Mouse (Mus musculus) embryonic facial prominence, embryonic 10.5 days (tissue): ENCODE results near the gene Rpl15. TPM values are rescaled to one million over a fixed set of nuclear protein-coding genes. Genes with fewer than 3 reads are reported as not detected.

ENCODE experiments used
- polyA plus RNA-seq: library from polyadenylated mRNA; unstranded; fragments of >200 nt; fragmentation: Nextera tagmentation; extraction: Ambion mirVana; gene quantifications from 2 replicates; pipeline ENCODE4 v1.2.1, GENCODE M21; 2016

The Rpl15 gene
- polyA plus RNA-seq, 1 experiment from 2014 or later = 464 TPM

Other genes with a start within 250 kb of the Rpl15 start
- 4.3 and 4.7 TPM in 2 replicates for gene Nr1d2, start 32.3 kb downstream of the Rpl15 start, polyA plus RNA-seq
- 10.6 and 11.6 TPM in 2 replicates for gene Nkiras1, start 255 bp downstream of the Rpl15 start, polyA plus RNA-seq
- gene Ube2e1, start 60.5 kb upstream of the Rpl15 start, polyA plus RNA-seq = 163 and 165 TPM in 2 replicates